Mouse (Mus musculus): ENCODE data around the gene Mthfd1l. TPM values are rescaled to one million over a fixed set of nuclear protein-coding genes. Genes with fewer than 3 reads are reported as not detected.

Gene Mthfd1l
- polyA plus RNA-seq, 1 experiment, result 15.5 TPM

DNA sequence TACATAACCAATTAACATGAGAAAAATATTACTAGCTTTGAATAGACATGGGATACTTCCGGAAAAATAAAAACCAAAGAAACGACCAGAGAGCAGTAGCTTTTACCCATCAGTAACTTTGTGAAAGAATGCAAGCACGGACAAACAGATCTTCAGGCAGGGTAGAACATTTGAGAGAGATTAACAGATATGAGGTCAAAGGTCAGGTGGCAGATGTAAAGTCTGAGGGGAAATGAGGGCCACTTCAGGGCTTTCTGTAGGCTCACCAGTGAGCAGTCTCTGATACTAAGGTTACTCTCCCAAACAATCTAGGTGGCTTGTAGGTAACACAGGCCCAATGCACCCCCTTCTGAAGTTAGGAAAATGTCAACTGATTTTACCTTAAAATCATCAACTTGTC lies 3.9 kb upstream of the Mthfd1l start:
- Histone ChIP-seq H3K4me3 (replicated peaks; ENCODE audit: control insufficient read depth, low read depth, low read length) (no peak overlapping the region), H3K27ac (ENCODE audit: control insufficient read depth, insufficient read depth, low read depth, low read length, poor library complexity) (no peak overlapping the region), H3K4me1 (ENCODE audit: control insufficient read depth, insufficient read depth, low read length) (no peaks in the 10 kb centered on the region; the same call in 1 of the 2 replicates)
- WGBS, result 88% methylated on average over 3 of the region's 3 CpGs
- TF ChIP-seq CTCF (IDR thresholded peaks at IDR 0.05; ENCODE audit: control insufficient read depth, insufficient read depth, low read length) (no peak), POLR2A (IDR thresholded peaks at IDR 0.05; ENCODE audit: borderline replicate concordance, control insufficient read depth, low read depth, low read length) (no peak)

DNA sequence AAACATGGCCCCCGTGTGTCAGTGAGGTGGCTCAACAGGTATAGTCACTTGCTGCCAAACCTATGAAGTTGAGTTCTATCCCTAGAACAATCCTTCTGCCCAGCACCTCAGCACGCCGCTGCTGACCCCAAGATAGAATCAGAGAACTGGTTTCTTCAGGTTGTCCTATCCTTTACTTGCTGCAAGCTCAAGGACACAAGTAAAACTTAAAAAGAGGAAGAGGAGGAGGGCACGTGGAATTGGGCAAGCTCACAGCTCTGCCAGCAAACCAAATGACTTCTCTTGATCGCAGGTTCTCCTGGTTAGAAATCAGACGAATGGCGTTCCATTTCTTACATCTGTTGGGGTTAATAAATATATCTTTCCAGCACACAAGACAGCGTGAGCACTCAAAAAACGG lies 681 bp upstream of the Mthfd1l start:
- Histone ChIP-seq H3K27ac (ENCODE audit: control insufficient read depth, insufficient read depth, low read depth, low read length, poor library complexity) (no peak overlapping the region), H3K4me3 (replicated peaks; ENCODE audit: control insufficient read depth, low read depth, low read length) (no peak overlapping the region), H3K4me1 (ENCODE audit: control insufficient read depth, insufficient read depth, low read length) (peaks cover 3% of the 10 kb centered on the region; the same call in 1 of the 2 replicates)

DNA sequence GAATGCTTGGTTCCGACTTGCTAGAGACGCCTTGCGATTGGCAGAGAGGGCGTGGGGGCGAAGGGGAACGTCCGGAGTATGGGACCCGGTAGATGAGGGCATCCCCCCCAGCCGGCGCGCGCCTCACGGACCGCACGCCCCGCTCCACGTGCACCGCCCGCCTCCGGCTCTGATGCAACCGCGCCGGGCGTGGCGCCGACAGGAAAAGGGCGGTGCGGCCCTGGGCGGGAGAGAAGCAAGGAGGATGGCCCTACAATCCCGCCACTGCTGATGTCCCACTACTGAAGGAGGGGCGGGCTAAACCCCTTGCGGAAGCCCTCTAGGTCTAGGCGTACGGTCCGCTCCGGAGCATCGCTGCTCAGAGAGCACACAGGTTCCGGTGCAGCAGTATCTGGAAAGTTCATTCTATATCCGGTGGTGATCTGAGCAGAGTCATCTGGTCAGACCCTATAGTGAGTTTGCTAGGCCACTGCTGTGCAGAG lies 712 bp downstream of the Mthfd1l start:
- TF ChIP-seq POLR2A (IDR thresholded peaks at IDR 0.05; ENCODE audit: borderline replicate concordance, control insufficient read depth, low read depth, low read length) (peak; percentile 81; the same call in 1 of the 2 replicates), CTCF (IDR thresholded peaks at IDR 0.05; ENCODE audit: control insufficient read depth, insufficient read depth, low read length) (0 out of 2 replicates have a peak, but pooled peaks have one; percentile 0)

More for the DNA sequence above, 681 bp upstream of the Mthfd1l start:
- TF ChIP-seq POLR2A (IDR thresholded peaks at IDR 0.05; ENCODE audit: borderline replicate concordance, control insufficient read depth, low read depth, low read length) (no peak), CTCF (IDR thresholded peaks at IDR 0.05; ENCODE audit: control insufficient read depth, insufficient read depth, low read length) (no peak)
- WGBS, result 44% methylated on average over 9 of the region's 9 CpGs

GRCm38 (mm10) chr10:3974380-3974779 lies 1.5 kb downstream of the Mthfd1l start:
- Histone ChIP-seq H3K4me1 (ENCODE audit: control insufficient read depth, insufficient read depth, low read length) (peaks cover 3% of the 10 kb centered on the region; the same call in 1 of the 2 replicates), H3K27ac (ENCODE audit: control insufficient read depth, insufficient read depth, low read depth, low read length, poor library complexity) (no peak overlapping the region; the same call in 1 of the 2 replicates), H3K4me3 (replicated peaks; ENCODE audit: control insufficient read depth, low read depth, low read length) (no peak overlapping the region)
- TF ChIP-seq POLR2A (IDR thresholded peaks at IDR 0.05; ENCODE audit: borderline replicate concordance, control insufficient read depth, low read depth, low read length), result no peak
- no peak for TF ChIP-seq CTCF (IDR thresholded peaks at IDR 0.05; ENCODE audit: control insufficient read depth, insufficient read depth, low read length)
- WGBS, result 63% methylated on average over 3 of the region's 3 CpGs

More for the DNA sequence above, 712 bp downstream of the Mthfd1l start:
- under 1% methylated on average over 39 of the region's 39 CpGs for WGBS
- peak overlapping the region; percentile 86 for H3K4me3 ChIP-seq (replicated peaks; ENCODE audit: control insufficient read depth, low read depth, low read length)
- H3K27ac ChIP-seq (ENCODE audit: control insufficient read depth, insufficient read depth, low read depth, low read length, poor library complexity), result peak overlapping the region; percentile 93
- peaks cover 3% of the 10 kb centered on the region; the same call in 1 of the 2 replicates for H3K4me1 ChIP-seq (ENCODE audit: control insufficient read depth, insufficient read depth, low read length)

- TF ChIP-seq POLR2A (IDR thresholded peaks at IDR 0.05; ENCODE audit: borderline replicate concordance, control insufficient read depth, low read depth, low read length) (no peak), CTCF (IDR thresholded peaks at IDR 0.05; ENCODE audit: control insufficient read depth, insufficient read depth, low read length) (no peak)
- 30% methylated on average over 6 of the region's 6 CpGs for WGBS
- H3K27ac ChIP-seq (ENCODE audit: control insufficient read depth, insufficient read depth, low read depth, low read length, poor library complexity), result no peak overlapping the region
- peaks cover 3% of the 10 kb centered on the region; the same call in 1 of the 2 replicates for H3K4me1 ChIP-seq (ENCODE audit: control insufficient read depth, insufficient read depth, low read length)
- H3K4me3 ChIP-seq (replicated peaks; ENCODE audit: control insufficient read depth, low read depth, low read length), result no peak overlapping the region
Measured at GRCm38 (mm10) chr10:3975898-3976622, 3.1 kb downstream of the Mthfd1l start.

DNA sequence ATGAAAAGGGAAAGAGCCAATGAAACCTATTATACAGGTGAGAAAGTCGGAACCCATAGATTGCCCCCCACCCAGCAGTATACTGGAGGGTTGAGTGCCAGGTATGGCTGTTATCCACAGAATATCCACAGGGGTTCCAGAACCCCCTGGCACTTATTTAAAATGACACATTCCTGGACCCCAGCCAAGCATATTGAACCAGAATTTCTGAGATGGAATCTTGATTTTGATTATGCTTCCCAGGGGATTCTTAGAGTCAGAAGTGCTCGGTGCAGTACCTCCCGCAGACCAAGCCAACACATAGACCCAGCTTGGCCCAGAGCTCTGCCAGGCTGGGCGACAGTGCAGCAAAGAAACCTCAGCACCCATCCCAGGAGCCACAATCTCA lies 3.7 kb downstream of the Mthfd1l start:
- Histone ChIP-seq H3K4me1 (ENCODE audit: control insufficient read depth, insufficient read depth, low read length) (peaks cover 3% of the 10 kb centered on the region; the same call in 1 of the 2 replicates), H3K27ac (ENCODE audit: control insufficient read depth, insufficient read depth, low read depth, low read length, poor library complexity) (no peak overlapping the region), H3K4me3 (replicated peaks; ENCODE audit: control insufficient read depth, low read depth, low read length) (no peak overlapping the region)
- no peak for TF ChIP-seq POLR2A (IDR thresholded peaks at IDR 0.05; ENCODE audit: borderline replicate concordance, control insufficient read depth, low read depth, low read length)
- TF ChIP-seq CTCF (IDR thresholded peaks at IDR 0.05; ENCODE audit: control insufficient read depth, insufficient read depth, low read length), result no peak
- WGBS, result 89% methylated on average over 4 of the region's 4 CpGs

DNA sequence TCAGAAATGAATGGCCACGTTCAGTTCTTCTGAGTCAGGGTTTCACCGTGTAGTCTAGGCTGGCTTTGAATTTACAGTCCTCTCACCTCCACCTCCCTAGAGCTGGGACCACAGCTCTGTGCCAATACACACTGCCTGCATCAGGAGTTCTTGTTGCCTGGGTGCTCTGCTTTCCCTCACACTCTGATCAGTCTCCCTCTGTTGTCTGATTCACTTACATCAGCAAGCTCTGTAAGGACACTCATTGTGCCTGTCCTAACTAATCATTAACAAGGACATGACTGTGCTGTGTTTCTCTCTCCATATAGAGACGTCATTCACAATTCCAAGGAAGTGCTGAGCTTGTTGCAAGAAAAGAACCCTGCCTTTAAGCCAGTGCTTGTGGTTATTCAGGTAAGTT lies 5.4 kb downstream of the Mthfd1l start:
- WGBS, result 91% methylated on average over 3 of the region's 3 CpGs
- H3K4me1 ChIP-seq (ENCODE audit: control insufficient read depth, insufficient read depth, low read length), result peaks cover 3% of the 10 kb centered on the region; the same call in 1 of the 2 replicates
- no peak overlapping the region for H3K27ac ChIP-seq (ENCODE audit: control insufficient read depth, insufficient read depth, low read depth, low read length, poor library complexity)
- TF ChIP-seq POLR2A (IDR thresholded peaks at IDR 0.05; ENCODE audit: borderline replicate concordance, control insufficient read depth, low read depth, low read length), result no peak
- no peak for TF ChIP-seq CTCF (IDR thresholded peaks at IDR 0.05; ENCODE audit: control insufficient read depth, insufficient read depth, low read length)
- H3K4me3 ChIP-seq (replicated peaks; ENCODE audit: control insufficient read depth, low read depth, low read length), result no peak overlapping the region

DNA sequence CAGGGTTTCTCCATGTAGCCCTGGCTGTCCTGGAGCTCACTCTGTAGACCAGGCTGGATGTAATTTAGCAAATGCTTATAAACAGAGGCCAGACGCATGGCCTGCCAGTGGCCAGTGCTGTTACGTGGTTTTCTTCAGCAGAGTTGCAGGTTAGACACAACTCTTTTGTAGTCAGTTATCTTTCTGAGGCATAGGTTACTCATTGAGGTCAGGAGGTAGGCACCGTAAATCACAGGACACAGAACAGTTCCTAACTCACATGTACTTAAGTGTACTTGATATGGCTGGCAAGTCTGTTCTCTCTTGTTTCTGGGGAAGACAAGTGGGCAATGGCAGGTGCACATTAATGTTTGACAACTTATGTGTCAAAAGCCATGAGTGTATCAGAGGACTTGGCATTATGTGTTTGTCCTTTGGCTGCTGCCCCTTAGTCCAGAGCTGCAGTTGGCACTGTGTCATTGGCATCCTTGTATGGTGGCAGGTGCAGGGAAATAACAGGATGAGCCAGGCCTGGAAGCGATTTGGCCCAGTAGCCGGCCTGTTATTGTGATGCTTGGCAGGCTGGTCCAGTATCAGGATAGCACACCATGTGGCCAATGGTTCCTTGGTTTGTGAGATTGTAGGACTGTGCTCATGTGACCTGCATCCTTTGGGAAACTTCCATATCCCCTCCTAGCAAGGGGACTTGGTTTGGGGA lies 6.0 kb downstream of the Mthfd1l start:
- Histone ChIP-seq H3K4me3 (replicated peaks; ENCODE audit: control insufficient read depth, low read depth, low read length) (no peak overlapping the region), H3K27ac (ENCODE audit: control insufficient read depth, insufficient read depth, low read depth, low read length, poor library complexity) (no peak overlapping the region), H3K4me1 (ENCODE audit: control insufficient read depth, insufficient read depth, low read length) (peaks cover 3% of the 10 kb centered on the region; the same call in 1 of the 2 replicates)
- no peak for TF ChIP-seq POLR2A (IDR thresholded peaks at IDR 0.05; ENCODE audit: borderline replicate concordance, control insufficient read depth, low read depth, low read length)
- no peak for TF ChIP-seq CTCF (IDR thresholded peaks at IDR 0.05; ENCODE audit: control insufficient read depth, insufficient read depth, low read length)
- 97% methylated on average over 5 of the region's 5 CpGs for WGBS
